Mouse (Mus musculus) cerebellum, adult 2 months (tissue): ENCODE measurements around the gene Msx2.

Experiments
- CTCF ChIP-seq: fragments of 200-500 bp; IDR thresholded peaks from 2 replicates; pipeline ENCODE4 v1.5.1; 2011; ENCODE audit warnings: low read depth, mild to moderate bottlenecking, control low read depth, low read length, moderate library complexity, borderline replicate concordance; ENCODE audit not compliant: insufficient read depth
- POLR2A ChIP-seq: fragments of 200-500 bp; IDR thresholded peaks from 2 replicates; pipeline ENCODE4 v1.6.1; 2011; ENCODE audit warnings: low read length, control low read depth, borderline replicate concordance; ENCODE audit not compliant: insufficient read depth

- TF ChIP-seq CTCF, result no peak
- no peak for TF ChIP-seq POLR2A
Measured at GRCm38 (mm10) chr13:53521468-53521867, 48.6 kb upstream of the Msx2 start.
